Mouse (Mus musculus): Measurements from ENCODE around the gene Myo16.

DNA sequence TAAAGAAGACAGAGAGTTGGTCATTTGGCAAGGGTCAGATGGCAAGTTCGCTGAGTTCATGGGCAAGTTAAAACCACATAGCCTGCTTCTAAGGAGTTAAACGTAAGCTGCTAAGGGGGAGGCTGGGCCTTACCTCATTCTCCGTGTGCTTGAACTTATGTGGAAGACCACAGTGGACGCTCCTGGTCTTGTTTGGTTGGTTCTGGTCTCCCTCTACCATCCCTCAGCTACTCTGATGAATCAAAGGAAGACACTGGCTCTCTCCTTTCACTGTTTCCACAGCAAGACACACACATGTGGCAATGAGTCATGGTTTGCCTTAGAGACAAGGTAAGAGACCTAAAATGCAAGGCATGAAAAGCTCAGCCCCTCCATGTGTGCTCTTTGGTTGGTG is 453.1 kb downstream of the Myo16 start:
- no peak for TF ChIP-seq CTCF (IDR thresholded peaks at IDR 0.05; ENCODE audit: low read depth)
- no peak for TF ChIP-seq EP300 (IDR thresholded peaks at IDR 0.05; ENCODE audit: low read depth)
